Mouse (Mus musculus) embryonic fibroblast, embryonic 13.5 days (primary cell): ENCODE measurements around the gene Uqcr10. TPM values are rescaled to one million over a fixed set of nuclear protein-coding genes. Genes with fewer than 3 reads are reported as not detected.

Experiments
- H3K27ac ChIP-seq: 2 replicates; pipeline ENCODE4 v1.5.1; 2012; ENCODE audit warnings: low read length, control low read depth, inconsistent platforms; ENCODE audit not compliant: insufficient read depth
- H3K4me1 ChIP-seq: 2 replicates; pipeline ENCODE4 v1.6.1; 2011; ENCODE audit warnings: low read length; ENCODE audit not compliant: control insufficient read depth, insufficient read depth
- H3K4me3 ChIP-seq: 2 replicates; pipeline ENCODE4 v1.5.1; 2011; ENCODE audit warnings: mild to moderate bottlenecking, control low read depth, low read length; ENCODE audit not compliant: insufficient read depth
- CTCF ChIP-seq: IDR thresholded peaks from 2 replicates; pipeline ENCODE4 v1.5.1; 2011; ENCODE audit warnings: mild to moderate bottlenecking, control low read depth, low read length, moderate library complexity, borderline replicate concordance; ENCODE audit not compliant: insufficient read depth
- POLR2A ChIP-seq: IDR thresholded peaks from 2 replicates; pipeline ENCODE4 v1.6.1; 2011; ENCODE audit warnings: low read depth, mild to moderate bottlenecking, control low read depth, low read length, moderate library complexity
- polyA plus RNA-seq: library from polyadenylated mRNA; stranded (reverse); fragments of >200 nt; gene quantifications from 2 replicates; pipeline ENCODE4 v1.2.4, GENCODE M21; 2011; ENCODE audit warnings: low read depth; ENCODE audit not compliant: missing spikeins, insufficient read length

The Uqcr10 gene
- polyA plus RNA-seq, 1 experiment = 274 TPM

GRCm38 (mm10) chr11:4660309-4661025 lies 43.7 kb downstream of the Uqcr10 start:
- no peak for TF ChIP-seq POLR2A
- no peak for TF ChIP-seq CTCF
- Histone ChIP-seq H3K4me3 (no peak overlapping the region), H3K27ac (no peak overlapping the region), H3K4me1 (no peaks in the 10 kb centered on the region; the same call in 1 of the 2 replicates)

GRCm38 (mm10) chr11:4659818-4660217 lies 44.3 kb downstream of the Uqcr10 start:
- TF ChIP-seq POLR2A (no peak), CTCF (no peak)
- Histone ChIP-seq H3K4me1 (no peaks in the 10 kb centered on the region; the same call in 1 of the 2 replicates), H3K27ac (no peak overlapping the region), H3K4me3 (no peak overlapping the region)

Other genes starting within 250 kb of the Uqcr10 start
- 29.7 and 37.8 TPM in 2 replicates for gene Mtmr3, start 109.5 kb downstream of the Uqcr10 start, polyA plus RNA-seq
- gene Gm11032, start 84.3 kb downstream of the Uqcr10 start, polyA plus RNA-seq = not detected in 2 replicates
- gene Ascc2, start 66.6 kb downstream of the Uqcr10 start, polyA plus RNA-seq = 34.3 and 39.0 TPM in 2 replicates
- gene Zmat5, start 336 bp upstream of the Uqcr10 start, polyA plus RNA-seq = 8.9 and 9.4 TPM in 2 replicates
- not detected in 2 replicates for gene Cabp7, start 42.4 kb upstream of the Uqcr10 start, polyA plus RNA-seq
- 45.3 and 52.9 TPM in 2 replicates for gene Nf2, start 145.2 kb upstream of the Uqcr10 start, polyA plus RNA-seq
- 16.4 and 20.8 TPM in 2 replicates for gene Nipsnap1, start 169.6 kb upstream of the Uqcr10 start, polyA plus RNA-seq
- 33.1 and 34.9 TPM in 2 replicates for gene Thoc5, start 191.0 kb upstream of the Uqcr10 start, polyA plus RNA-seq
- gene Nefh, start 243.7 kb upstream of the Uqcr10 start, polyA plus RNA-seq = not detected in 2 replicates